Mouse (Mus musculus) olfactory bulb, adult 2 months (tissue): ENCODE data around the gene Siah3. TPM values are rescaled to one million over a fixed set of nuclear protein-coding genes. Genes with fewer than 3 reads are reported as not detected.
"Not testable (repeated sequence)": the region's sequence is repeated elsewhere in the genome, so short reads cannot be mapped to it uniquely, and the experiment has no call there.

ENCODE experiments used
- H3K27ac ChIP-seq: fragments of 200-500 bp; 2 replicates; pipeline ENCODE4 v1.5.1; 2012; ENCODE audit warnings: low read depth, low read length; ENCODE audit not compliant: insufficient read depth
- H3K4me1 ChIP-seq: fragments of 200-500 bp; 2 replicates; pipeline ENCODE4 v1.6.1; 2012; ENCODE audit warnings: low read length; ENCODE audit not compliant: control insufficient read depth, insufficient read depth
- H3K4me3 ChIP-seq: fragments of 200-500 bp; 2 replicates; pipeline ENCODE4 v1.5.1; 2012; ENCODE audit warnings: mild to moderate bottlenecking, low read depth, low read length, moderate library complexity; ENCODE audit not compliant: insufficient read depth
- CTCF ChIP-seq: fragments of 200-500 bp; IDR thresholded peaks from 2 replicates; pipeline ENCODE4 v1.5.1; 2012; ENCODE audit warnings: low read depth, mild to moderate bottlenecking, low read length, moderate library complexity; ENCODE audit not compliant: insufficient read depth
- POLR2A ChIP-seq: fragments of 200-500 bp; IDR thresholded peaks from 2 replicates; pipeline ENCODE4 v1.6.1; 2012; ENCODE audit warnings: mild to moderate bottlenecking, low read depth, low read length, moderate library complexity; ENCODE audit not compliant: insufficient read depth
- WGBS: fragments of 180-500 bp; shearing (Covaris S2); methylation state at CpG from one replicate; pipeline ENCODE4 v1.1.7; 2018; 5-methylcytosine and 5-hydroxymethylcytosine counted together
- polyA plus RNA-seq: library from polyadenylated mRNA; stranded (reverse); fragments of >200 nt; gene quantifications from 2 replicates; pipeline ENCODE4 v1.2.4, GENCODE M21; 2012; ENCODE audit warnings: low replicate concordance; ENCODE audit not compliant: missing spikeins, insufficient read depth, insufficient read length

Gene Siah3
- polyA plus RNA-seq, 1 experiment, result not detected

DNA sequence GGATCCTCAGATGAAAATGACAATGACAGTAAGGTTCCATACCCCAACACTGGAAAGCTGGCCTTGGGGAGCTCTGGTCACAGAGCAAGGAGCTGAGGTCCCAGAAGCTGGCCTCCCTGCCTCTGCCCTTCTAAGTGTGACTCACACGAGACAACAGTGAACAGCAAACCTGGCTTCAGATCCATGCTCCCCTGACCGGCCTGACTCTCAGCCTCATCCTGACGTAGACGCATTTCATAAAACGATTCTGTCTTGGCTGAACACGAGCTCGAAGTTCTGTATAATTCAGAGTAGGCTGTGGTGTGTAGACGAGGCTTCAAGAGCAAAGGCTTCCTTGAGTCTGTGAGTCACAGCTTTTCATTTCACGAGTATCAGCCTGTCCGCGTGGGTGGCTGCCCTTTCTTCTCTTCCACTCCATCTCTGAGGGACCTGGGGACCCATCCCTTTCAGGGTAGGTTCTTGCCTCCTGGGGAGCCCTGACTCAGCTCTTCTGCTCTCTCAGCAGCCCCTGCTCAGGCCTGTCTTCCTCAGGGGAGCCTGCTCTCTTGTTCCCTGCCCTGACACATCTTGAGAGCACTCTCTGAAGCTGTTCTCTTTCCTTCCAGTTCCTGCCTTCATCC lies 11.2 kb upstream of the Siah3 start:
- WGBS, result 40% methylated on average over 11 of the region's 11 CpGs
- Histone ChIP-seq H3K27ac (peak overlapping the region; percentile 96), H3K4me3 (no peak overlapping the region), H3K4me1 (peaks cover 15% of the 10 kb centered on the region)
- TF ChIP-seq CTCF, result no peak
- TF ChIP-seq POLR2A, result no peak

- peaks cover 15% of the 10 kb centered on the region for H3K4me1 ChIP-seq
- TF ChIP-seq POLR2A (no peak), CTCF (no peak)
- 2% methylated on average over 15 of the region's 15 CpGs for whole genome bisulfite sequencing
- H3K4me3 ChIP-seq, result peak overlapping the region; percentile 31
- peak overlapping the region; percentile 96 for H3K27ac ChIP-seq
Observed at GRCm38 (mm10) chr14:75445281-75445947, 10.4 kb upstream of the Siah3 start.

GRCm38 (mm10) chr14:75445948-75446281 lies 9.9 kb upstream of the Siah3 start:
- H3K4me3 ChIP-seq, result peak overlapping the region; percentile 31
- peaks cover 15% of the 10 kb centered on the region for H3K4me1 ChIP-seq
- WGBS, result 23% methylated on average over 6 of the region's 6 CpGs
- TF ChIP-seq CTCF (no peak), POLR2A (no peak)
- peak overlapping the region; percentile 96 for H3K27ac ChIP-seq

GRCm38 (mm10) chr14:75446314-75446713 lies 9.5 kb upstream of the Siah3 start:
- H3K27ac ChIP-seq, H3K4me3 ChIP-seq: not testable (repeated sequence)
- H3K4me1 ChIP-seq, result peaks cover 15% of the 10 kb centered on the region

- TF ChIP-seq POLR2A (no peak), CTCF (no peak)
- WGBS, result over 99% methylated on average over 4 of the region's 4 CpGs
- no peak overlapping the region for H3K4me3 ChIP-seq
- H3K27ac ChIP-seq, result no peak overlapping the region
- H3K4me1 ChIP-seq, result peaks cover 13% of the 10 kb centered on the region
Observed at GRCm38 (mm10) chr14:75453906-75454305, 1.9 kb upstream of the Siah3 start.

DNA sequence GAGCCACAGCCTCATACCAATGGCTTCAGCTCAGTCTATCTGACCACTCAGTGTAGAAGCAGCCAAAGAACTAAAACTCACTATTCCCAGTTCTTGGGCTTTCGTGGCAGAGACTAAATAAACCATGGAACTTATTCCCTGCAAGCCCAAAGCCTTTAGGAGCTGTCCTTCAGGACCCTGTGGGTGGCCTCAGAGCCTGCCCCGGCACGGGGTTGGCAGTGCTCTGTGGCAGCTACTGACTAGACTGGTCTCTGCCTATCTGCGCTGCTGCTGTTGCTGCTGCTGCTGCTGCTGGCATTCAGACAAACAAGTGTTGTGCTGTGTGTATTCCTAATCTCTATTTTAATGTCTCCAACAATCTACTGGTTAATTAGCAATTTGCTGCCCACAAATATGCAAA lies 1.1 kb upstream of the Siah3 start:
- Histone ChIP-seq H3K4me1 (peaks cover 17% of the 10 kb centered on the region), H3K27ac (peak overlapping the region; percentile 20; the same call in 1 of the 2 replicates), H3K4me3 (0 out of 2 replicates have a peak overlapping the region, but pooled peaks have one; percentile 6)
- TF ChIP-seq CTCF, result no peak
- no peak for TF ChIP-seq POLR2A
- WGBS, result 8% methylated on average over 4 of the region's 4 CpGs

GRCm38 (mm10) chr14:75455361-75455742 lies 430 bp upstream of the Siah3 start:
- 5% methylated on average over 3 of the region's 3 CpGs for WGBS
- peaks cover 23% of the 10 kb centered on the region for H3K4me1 ChIP-seq
- H3K4me3 ChIP-seq, result no peak overlapping the region
- TF ChIP-seq POLR2A, result no peak
- TF ChIP-seq CTCF, result no peak
- H3K27ac ChIP-seq, result no peak overlapping the region

GRCm38 (mm10) chr14:75456489-75457220 lies 873 bp downstream of the Siah3 start:
- H3K27ac ChIP-seq, result peak overlapping the region; percentile 68
- H3K4me3 ChIP-seq, result peak overlapping the region; percentile 59
- peak; percentile 33; the same call in 1 of the 2 replicates for TF ChIP-seq CTCF
- TF ChIP-seq POLR2A, result no peak
- peaks cover 23% of the 10 kb centered on the region for H3K4me1 ChIP-seq
- 2% methylated on average over 13 of the region's 13 CpGs for WGBS

DNA sequence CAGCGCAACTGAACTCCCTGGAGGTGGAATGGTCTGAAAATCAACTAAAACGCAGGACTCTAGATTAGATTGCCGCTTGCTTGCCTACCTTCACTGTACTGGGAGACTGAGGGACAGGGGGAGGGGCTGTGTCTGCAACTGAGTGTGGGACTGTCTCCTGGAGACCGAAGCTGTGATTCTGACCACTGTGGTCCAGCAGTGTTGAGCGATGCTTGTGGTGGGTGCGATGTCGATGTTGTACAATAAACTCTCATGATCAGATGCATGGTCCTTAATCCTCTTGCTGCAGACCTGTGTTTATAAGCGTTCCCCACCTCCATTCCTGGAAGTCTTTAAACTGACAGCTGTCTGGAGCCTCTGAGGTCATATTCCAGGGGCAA lies 1.4 kb downstream of the Siah3 start:
- Histone ChIP-seq H3K4me3 (peak overlapping the region; percentile 59), H3K27ac (peak overlapping the region; percentile 68), H3K4me1 (peaks cover 23% of the 10 kb centered on the region)
- TF ChIP-seq CTCF, result no peak
- no peak for TF ChIP-seq POLR2A
- WGBS, result 11% methylated on average over 8 of the region's 8 CpGs
